Mouse (Mus musculus): Measurements from ENCODE around the gene Smo. TPM values are rescaled to one million over a fixed set of nuclear protein-coding genes. Genes with fewer than 3 reads are reported as not detected.

The Smo gene
- polyA plus RNA-seq, 1 experiment from 2014 or later: 46.5 TPM

Other genes with a start within 250 kb of the Smo start
- 25.2 and 28.6 TPM in 2 replicates for gene Kcp, start 227.6 kb upstream of the Smo start, polyA plus RNA-seq (2014; fragmentation: Nextera tagmentation; extraction: Ambion mirVana)
- gene Irf5, start 208.9 kb upstream of the Smo start, polyA plus RNA-seq (2014; fragmentation: Nextera tagmentation; extraction: Ambion mirVana): 6.9 and 7.7 TPM in 2 replicates
- 91.2 and 107 TPM in 2 replicates for gene Tnpo3, start 125.6 kb upstream of the Smo start, polyA plus RNA-seq (2014; fragmentation: Nextera tagmentation; extraction: Ambion mirVana)
- 1.8 and 3.3 TPM in 2 replicates for gene Tspan33, start 41.3 kb upstream of the Smo start, polyA plus RNA-seq (2014; fragmentation: Nextera tagmentation; extraction: Ambion mirVana)
- 34.0 and 43.8 TPM in 2 replicates for gene Ahcyl2, start 32.5 kb downstream of the Smo start, polyA plus RNA-seq (2014; fragmentation: Nextera tagmentation; extraction: Ambion mirVana)
- 0.47 and 0.64 TPM in 2 replicates for gene Strip2, start 181.5 kb downstream of the Smo start, polyA plus RNA-seq (2014; fragmentation: Nextera tagmentation; extraction: Ambion mirVana)

Measured in intestine, embryonic 14.5 days (tissue).